13 mouse cellular contexts compared by ENCODE assay signal in genomic region chr3:38174735-38175280, GRCm38 (mm10).
A peak's percentile ranks its signal among the peaks of the same experiment; 100 is the strongest.
DNase-seq lines count a peak whose midpoint lies in the region; ATAC-seq and TF ChIP-seq lines count a peak whose summit lies in the region.
"Had no signal": no experiment of that assay in that cellular context is flagged by ENCODE, and none has a peak within 500 bp of the region (broad histone marks: within the 10 kb centered on the region; RNA-seq: fewer than 3 reads in every experiment).

No protein-coding gene starts in this region.

- H3K9ac ChIP-seq in limb, embryonic 14.5 days (ENCODE audit: low read depth, low read length, severe bottlenecking), result no peak overlapping the region
- H3K9ac ChIP-seq in stomach, embryonic 15.5 days, result no peak overlapping the region
- H3K9ac ChIP-seq: heart, embryonic 15.5 days; liver, embryonic 12.5 days had no signal

- peak overlapping the region; percentile 13; the same call in 1 of the 2 replicates for H3K27ac ChIP-seq in limb, embryonic 14.5 days (replicated peaks; ENCODE audit: low read depth, low read length)
- no peak overlapping the region for H3K27ac ChIP-seq in limb, embryonic 10.5 days
- H3K27ac ChIP-seq in stomach, embryonic 15.5 days, result peak overlapping the region; percentile 44; the same call in 1 of the 2 replicates
- H3K27ac ChIP-seq: heart, embryonic 15.5 days; liver, embryonic 12.5 days had no signal

- no peak for ATAC-seq in limb, embryonic 14.5 days (ENCODE audit: low FRiP score, low read depth)
- ATAC-seq in stomach, embryonic 15.5 days (ENCODE audit: insufficient read depth, low FRiP score, low read depth), result no peak
- ATAC-seq in inflammation-experienced regulatory T-cells, adult 6 months, result no peak
- ATAC-seq: forebrain, embryonic 16.5 days; intestine, postnatal 0 days; liver, embryonic 12.5 days had no signal

- H3K9me3 ChIP-seq in limb, embryonic 14.5 days (ENCODE audit: control insufficient read depth, low read length), result no peaks in the 10 kb centered on the region
- H3K9me3 ChIP-seq in limb, embryonic 10.5 days (replicated peaks), result no peaks in the 10 kb centered on the region
- no peaks in the 10 kb centered on the region for H3K9me3 ChIP-seq in stomach, embryonic 15.5 days
- H3K9me3 ChIP-seq: heart, embryonic 15.5 days; liver, embryonic 12.5 days had no signal

- no peak for TF ChIP-seq POLR2A in limb, embryonic 14.5 days (IDR thresholded peaks at IDR 0.05; ENCODE audit: borderline replicate concordance, extremely low read depth, insufficient read depth, insufficient read length)

- no peak overlapping the region for H3K4me2 ChIP-seq in limb, embryonic 14.5 days (replicated peaks; ENCODE audit: low read depth, low read length, severe bottlenecking)
- H3K4me2 ChIP-seq in stomach, embryonic 15.5 days, result no peak overlapping the region; the same call in 1 of the 2 replicates
- H3K4me2 ChIP-seq: heart, embryonic 15.5 days; liver, embryonic 12.5 days had no signal

- H3K27me3 ChIP-seq in limb, embryonic 14.5 days (ENCODE audit: control insufficient read depth, insufficient read depth, low read length), result no peaks in the 10 kb centered on the region
- no peaks in the 10 kb centered on the region for H3K27me3 ChIP-seq in limb, embryonic 10.5 days (ENCODE audit: low read depth, poor library complexity, severe bottlenecking)
- H3K27me3 ChIP-seq in stomach, embryonic 15.5 days (replicated peaks), result no peaks in the 10 kb centered on the region
- H3K27me3 ChIP-seq: heart, embryonic 15.5 days; liver, embryonic 12.5 days had no signal

- no peak overlapping the region for H3K4me3 ChIP-seq in limb, embryonic 14.5 days (replicated peaks; ENCODE audit: low read length)
- H3K4me3 ChIP-seq in limb, embryonic 10.5 days, result no peak overlapping the region
- no peak overlapping the region for H3K4me3 ChIP-seq in stomach, embryonic 15.5 days (replicated peaks)
- H3K4me3 ChIP-seq: heart, embryonic 15.5 days; liver, embryonic 12.5 days had no signal

- peaks cover 8% of the 10 kb centered on the region for H3K4me1 ChIP-seq in limb, embryonic 14.5 days (ENCODE audit: control insufficient read depth, insufficient read depth, low read length)
- no peaks in the 10 kb centered on the region for H3K4me1 ChIP-seq in limb, embryonic 10.5 days
- 0 out of 2 replicates have a peak, but pooled peaks cover 3% of the 10 kb centered on the region for H3K4me1 ChIP-seq in stomach, embryonic 15.5 days
- H3K4me1 ChIP-seq: heart, embryonic 15.5 days; liver, embryonic 12.5 days had no signal

- 66% methylated on average over 8 of the region's 8 CpGs for WGBS in limb, embryonic 14.5 days
- WGBS in limb, embryonic 10.5 days, result 89% methylated on average over 8 of the region's 8 CpGs
- 57% methylated on average over 8 of the region's 8 CpGs for WGBS in stomach, embryonic 15.5 days

- H3K36me3 ChIP-seq in limb, embryonic 14.5 days (ENCODE audit: control insufficient read depth, insufficient read depth, low read length), result no peaks in the 10 kb centered on the region
- no peaks in the 10 kb centered on the region for H3K36me3 ChIP-seq in limb, embryonic 10.5 days
- no peaks in the 10 kb centered on the region for H3K36me3 ChIP-seq in stomach, embryonic 15.5 days
- H3K36me3 ChIP-seq: heart, embryonic 15.5 days; liver, embryonic 12.5 days had no signal

- peak; percentile 21 for DNase-seq in limb, embryonic 14.5 days (ENCODE audit: low spot score)
- DNase-seq in limb, embryonic 10.5 days (ENCODE audit: low spot score), result no peak
- DNase-seq in heart, adult 9 months (ENCODE audit: low spot score in 2 of 2), result peak; percentile 28 to 71
- DNase-seq in kidney, adult 8-10 months, result peak; percentile 42 to 47
- DNase-seq in spleen, postnatal 36 days (ENCODE audit: low spot score in 2 of 2), result no peak
- DNase-seq: cerebellum, postnatal 36 days; right cerebral cortex, postnatal 25 days had no signal

Comparison
In these comparisons a context has a peak if more than half of its experiments do, and no peak if none do; other contexts are left out.
1. DNase-seq: peak in limb, embryonic 14.5 days (single experiment), heart, adult 9 months (2 of 2) and kidney, adult 8-10 months (2 of 2); none in limb, embryonic 10.5 days (single experiment) and spleen, postnatal 36 days (0 of 2).